Mouse (Mus musculus) heart, embryonic 16.5 days (tissue): ENCODE results near the gene Tmem104. TPM values are rescaled to one million over a fixed set of nuclear protein-coding genes. Genes with fewer than 3 reads are reported as not detected.

Experiments used
- ATAC-seq: fragments of 200-750 bp; cut with Nextera tagmentation; replicated peaks from 2 replicates; pipeline ENCODE4 v1.8.0; 2017; ENCODE audit warnings: moderate number of reproducible peaks; ENCODE audit not compliant: insufficient read depth, low FRiP score; ENCODE audit errors: extremely low read depth
- H3K27ac ChIP-seq: fragments of 300-500 bp; sonication (generic); 2 replicates; pipeline ENCODE4 v1.5.1; 2014; ENCODE audit warnings: mild to moderate bottlenecking, low read length, control low read depth, moderate library complexity
- H3K27me3 ChIP-seq: fragments of 300-500 bp; sonication (generic); 2 replicates; pipeline ENCODE4 v1.6.1; 2014; ENCODE audit warnings: low read length, mixed read lengths; ENCODE audit not compliant: control insufficient read depth, insufficient read depth
- H3K36me3 ChIP-seq: fragments of 300-500 bp; sonication (generic); 2 replicates; pipeline ENCODE4 v1.6.1; 2014; ENCODE audit not compliant: control insufficient read depth, insufficient read depth
- H3K4me1 ChIP-seq: fragments of 300-500 bp; sonication (generic); 2 replicates; pipeline ENCODE4 v1.6.1; 2014; ENCODE audit warnings: low read length, mixed read lengths; ENCODE audit not compliant: control insufficient read depth, insufficient read depth
- H3K4me2 ChIP-seq: fragments of 300-500 bp; sonication (generic); 2 replicates; pipeline ENCODE4 v1.6.1; 2014; ENCODE audit warnings: low read depth, mild to moderate bottlenecking, control low read depth, low read length
- H3K4me3 ChIP-seq: fragments of 300-500 bp; sonication (generic); 2 replicates; pipeline ENCODE4 v1.5.1; 2014; ENCODE audit warnings: mild to moderate bottlenecking, control low read depth, low read length
- H3K9ac ChIP-seq: fragments of 300-500 bp; sonication (generic); 2 replicates; pipeline ENCODE4 v1.6.1; 2014; ENCODE audit warnings: low read length, control low read depth
- H3K9me3 ChIP-seq: fragments of 300-500 bp; sonication (generic); replicated peaks from 2 replicates; pipeline ENCODE4 v1.6.1; 2016; ENCODE audit warnings: low read length; ENCODE audit not compliant: control insufficient read depth
- WGBS: fragments of 180-500 bp; shearing (Covaris S2); extraction: QIAGEN DNeasy Blood & Tissue Kit; methylation state at CpG from one replicate; pipeline ENCODE4 v1.1.7; 2014; 5-methylcytosine and 5-hydroxymethylcytosine counted together
- polyA plus RNA-seq: library from polyadenylated mRNA; unstranded; fragments of >200 nt; fragmentation: Nextera tagmentation; extraction: Ambion mirVana; gene quantifications from 2 replicates; pipeline ENCODE4 v1.2.1, GENCODE M21; 2015

Gene Tmem104
- polyA plus RNA-seq, 1 experiment from 2014 or later = 6.6 TPM

- H3K27me3 ChIP-seq = peaks cover 66% of the 10 kb centered on the region
- ATAC-seq = no peak
- H3K4me2 ChIP-seq = peak overlapping the region; percentile 58
- WGBS = 2% methylated on average over 36 of the region's 36 CpGs
- H3K4me1 ChIP-seq = peaks cover 15% of the 10 kb centered on the region
- H3K9me3 ChIP-seq = no peaks in the 10 kb centered on the region
- no peak overlapping the region for H3K9ac ChIP-seq
- no peaks in the 10 kb centered on the region for H3K36me3 ChIP-seq
- H3K27ac ChIP-seq = no peak overlapping the region
- H3K4me3 ChIP-seq = peak overlapping the region; percentile 48
These were observed 63.3 kb downstream of the Tmem104 start for GRCm38 (mm10) chr11:115250405-115251090.

GRCm38 (mm10) chr11:115251258-115251657 lies 64.0 kb downstream of the Tmem104 start:
- H3K27me3 ChIP-seq = peaks cover 72% of the 10 kb centered on the region
- H3K4me2 ChIP-seq = no peak overlapping the region
- no peak overlapping the region for H3K9ac ChIP-seq
- H3K36me3 ChIP-seq = no peaks in the 10 kb centered on the region
- no peak overlapping the region for H3K27ac ChIP-seq
- no peak for ATAC-seq
- H3K4me3 ChIP-seq = no peak overlapping the region
- 60% methylated on average over 3 of the region's 3 CpGs for WGBS
- peaks cover 15% of the 10 kb centered on the region for H3K4me1 ChIP-seq
- H3K9me3 ChIP-seq = no peaks in the 10 kb centered on the region

- 13% methylated on average over 58 of the region's 59 CpGs for WGBS
- Histone ChIP-seq H3K4me2 (peak overlapping the region; percentile 40), H3K27ac (no peak overlapping the region), H3K27me3 (peaks cover 75% of the 10 kb centered on the region), H3K36me3 (no peaks in the 10 kb centered on the region), H3K4me3 (no peak overlapping the region), H3K4me1 (0 out of 2 replicates have a peak, but pooled peaks cover 2% of the 10 kb centered on the region), H3K9ac (no peak overlapping the region), H3K9me3 (no peaks in the 10 kb centered on the region)
- no peak for ATAC-seq
These were observed 70.7 kb downstream of the Tmem104 start for GRCm38 (mm10) chr11:115257775-115258510.

GRCm38 (mm10) chr11:115259134-115259533 lies 71.8 kb downstream of the Tmem104 start:
- Histone ChIP-seq H3K9ac (no peak overlapping the region), H3K4me3 (no peak overlapping the region), H3K36me3 (no peaks in the 10 kb centered on the region), H3K4me1 (0 out of 2 replicates have a peak, but pooled peaks cover 2% of the 10 kb centered on the region), H3K27ac (no peak overlapping the region), H3K9me3 (no peaks in the 10 kb centered on the region), H3K27me3 (peaks cover 86% of the 10 kb centered on the region), H3K4me2 (no peak overlapping the region)
- ATAC-seq = no peak
- WGBS = 62% methylated on average over 4 of the region's 4 CpGs

- no peaks in the 10 kb centered on the region for H3K36me3 ChIP-seq
- peaks cover 20% of the 10 kb centered on the region for H3K4me1 ChIP-seq
- H3K9me3 ChIP-seq = no peaks in the 10 kb centered on the region
- H3K4me3 ChIP-seq = no peak overlapping the region
- WGBS = 65% methylated on average over 11 of the region's 11 CpGs
- H3K27me3 ChIP-seq = peaks cover 97% of the 10 kb centered on the region
- no peak for ATAC-seq
- no peak overlapping the region for H3K9ac ChIP-seq
- no peak overlapping the region for H3K27ac ChIP-seq
- H3K4me2 ChIP-seq = no peak overlapping the region
These were observed 75.7 kb downstream of the Tmem104 start for GRCm38 (mm10) chr11:115262954-115263353.

GRCm38 (mm10) chr11:115264136-115264861 lies 77.0 kb downstream of the Tmem104 start:
- 63% methylated on average over 7 of the region's 7 CpGs for WGBS
- Histone ChIP-seq H3K4me2 (no peak overlapping the region), H3K4me1 (peaks cover 19% of the 10 kb centered on the region), H3K9me3 (no peaks in the 10 kb centered on the region), H3K9ac (no peak overlapping the region), H3K27me3 (peaks cover 93% of the 10 kb centered on the region), H3K27ac (no peak overlapping the region), H3K36me3 (no peaks in the 10 kb centered on the region), H3K4me3 (no peak overlapping the region)
- no peak for ATAC-seq

GRCm38 (mm10) chr11:115264862-115265668 lies 77.8 kb downstream of the Tmem104 start:
- H3K27me3 ChIP-seq = peaks cover 85% of the 10 kb centered on the region
- peak overlapping the region; percentile 31; the same call in 1 of the 2 replicates for H3K9ac ChIP-seq
- no peaks in the 10 kb centered on the region for H3K36me3 ChIP-seq
- peak overlapping the region; percentile 35 for H3K4me3 ChIP-seq
- ATAC-seq = no peak
- H3K27ac ChIP-seq = no peak overlapping the region
- H3K9me3 ChIP-seq = no peaks in the 10 kb centered on the region
- H3K4me2 ChIP-seq = peak overlapping the region; percentile 56
- 10% methylated on average over 39 of the region's 39 CpGs for whole genome bisulfite sequencing
- H3K4me1 ChIP-seq = peaks cover 19% of the 10 kb centered on the region

- no peak overlapping the region for H3K9ac ChIP-seq
- ATAC-seq = no peak
- WGBS = 3% methylated on average over 20 of the region's 20 CpGs
- peak overlapping the region; percentile 56; the same call in 1 of the 2 replicates for H3K4me2 ChIP-seq
- peaks cover 77% of the 10 kb centered on the region for H3K27me3 ChIP-seq
- H3K9me3 ChIP-seq = no peaks in the 10 kb centered on the region
- peaks cover 19% of the 10 kb centered on the region for H3K4me1 ChIP-seq
- no peaks in the 10 kb centered on the region for H3K36me3 ChIP-seq
- no peak overlapping the region for H3K27ac ChIP-seq
- H3K4me3 ChIP-seq = peak overlapping the region; percentile 47
These were observed 78.6 kb downstream of the Tmem104 start for GRCm38 (mm10) chr11:115265771-115266399.
